Mouse (Mus musculus): ENCODE measurements around the gene Arhgef12. TPM values are rescaled to one million over a fixed set of nuclear protein-coding genes. Genes with fewer than 3 reads are reported as not detected.

Arhgef12 gene
- polyA plus RNA-seq, 1 experiment = 34.7 TPM

- no peak for DNase-seq (ENCODE audit: low read depth)
These were observed 186.8 kb downstream of the Arhgef12 start for GRCm38 (mm10) chr9:42920190-42920589.

GRCm38 (mm10) chr9:42917911-42918310 lies 189.1 kb downstream of the Arhgef12 start:
- no peak for DNase-seq (ENCODE audit: low read depth)

Other genes starting within 250 kb of the Arhgef12 start
- 0.90 and 1.1 TPM in 2 replicates for gene Grik4, start 162.7 kb downstream of the Arhgef12 start, polyA plus RNA-seq (2012; rRNA removed)
- gene Tmem136, start 9.3 kb upstream of the Arhgef12 start, polyA plus RNA-seq (2012; rRNA removed) = 3.3 and 3.6 TPM in 2 replicates
- gene Pou2f3, start 103.1 kb upstream of the Arhgef12 start, polyA plus RNA-seq (2012; rRNA removed) = 0.15 TPM in 2 replicates
- gene Oaf, start 132.7 kb upstream of the Arhgef12 start, polyA plus RNA-seq (2012; rRNA removed) = 36.8 and 40.7 TPM in 2 replicates
- 8.9 and 12.3 TPM in 2 replicates for gene Trim29, start 203.6 kb upstream of the Arhgef12 start, polyA plus RNA-seq (2012; rRNA removed)

All from gonadal fat pad, adult 2 months (tissue).